Mouse (Mus musculus) limb, embryonic 14.5 days (tissue): ENCODE measurements around the gene Zfyve16. TPM values are rescaled to one million over a fixed set of nuclear protein-coding genes. Genes with fewer than 3 reads are reported as not detected.

Source experiments
- ATAC-seq: fragments of 200-750 bp; cut with Nextera tagmentation; 2 replicates; pipeline ENCODE4 v1.8.0; 2017; ENCODE audit warnings: low read depth, moderate number of reproducible peaks, moderate TSS enrichment; ENCODE audit not compliant: low FRiP score
- DNase-seq: peaks from one replicate; pipeline ENCODE4 v3.0.0-alpha.2; 2015; ENCODE audit warnings: low spot score
- H3K27ac ChIP-seq: fragments of 300-500 bp; sonication (generic); replicated peaks from 2 replicates; pipeline ENCODE4 v1.5.1; 2014; ENCODE audit warnings: low read depth, mild to moderate bottlenecking, low read length, moderate library complexity, mixed read lengths
- H3K27me3 ChIP-seq: fragments of 300-500 bp; sonication (generic); 2 replicates; pipeline ENCODE4 v1.6.1; 2014; ENCODE audit warnings: low read length, mixed read lengths; ENCODE audit not compliant: control insufficient read depth, insufficient read depth
- H3K36me3 ChIP-seq: fragments of 300-500 bp; sonication (generic); 2 replicates; pipeline ENCODE4 v1.6.1; 2014; ENCODE audit warnings: mild to moderate bottlenecking, low read length, moderate library complexity, mixed read lengths; ENCODE audit not compliant: control insufficient read depth, insufficient read depth
- H3K4me1 ChIP-seq: fragments of 300-500 bp; sonication (generic); 2 replicates; pipeline ENCODE4 v1.6.1; 2014; ENCODE audit warnings: antibody characterized with exemption, low read length, mixed read lengths; ENCODE audit not compliant: control insufficient read depth, insufficient read depth
- H3K4me2 ChIP-seq: fragments of 300-500 bp; sonication (generic); replicated peaks from 2 replicates; pipeline ENCODE4 v1.6.1; 2014; ENCODE audit warnings: low read depth, mild to moderate bottlenecking, low read length, moderate library complexity; ENCODE audit not compliant: severe bottlenecking
- H3K4me3 ChIP-seq: fragments of 300-500 bp; sonication (generic); replicated peaks from 2 replicates; pipeline ENCODE4 v1.5.1; 2014; ENCODE audit warnings: low read length
- H3K9ac ChIP-seq: fragments of 300-500 bp; sonication (generic); 2 replicates; pipeline ENCODE4 v1.6.1; 2014; ENCODE audit warnings: mild to moderate bottlenecking, low read depth, low read length, moderate library complexity; ENCODE audit not compliant: severe bottlenecking
- H3K9me3 ChIP-seq: fragments of 300-500 bp; sonication (generic); 2 replicates; pipeline ENCODE4 v1.6.1; 2016; ENCODE audit warnings: low read length; ENCODE audit not compliant: control insufficient read depth
- POLR2A ChIP-seq: fragments of 200-500 bp; IDR thresholded peaks from 2 replicates; pipeline ENCODE4 v1.8.0; 2012; ENCODE audit warnings: inconsistent platforms, mild to moderate bottlenecking, moderate library complexity, borderline replicate concordance; ENCODE audit not compliant: insufficient read depth, insufficient read length; ENCODE audit errors: extremely low read depth
- WGBS: fragments of 180-500 bp; shearing (Covaris S2); extraction: QIAGEN DNeasy Blood & Tissue Kit; methylation state at CpG from one replicate; pipeline ENCODE4 v1.1.7; 2014; 5-methylcytosine and 5-hydroxymethylcytosine counted together
- polyA plus RNA-seq, 2 experiments: library from polyadenylated mRNA; depleted of rRNA in 1 of 2; stranded (reverse) in 1 of 2; unstranded in 1 of 2; fragments of >200 nt; fragmentation: Nextera tagmentation in 1 of 2; extraction: Ambion mirVana in 1 of 2; gene quantifications; 2 replicates each; pipeline versions ENCODE4 v1.2.1 to v1.2.3; 2012 to 2014

The Zfyve16 gene
- polyA plus RNA-seq, 2 experiments, result 14.8 to 15.4 TPM

DNA sequence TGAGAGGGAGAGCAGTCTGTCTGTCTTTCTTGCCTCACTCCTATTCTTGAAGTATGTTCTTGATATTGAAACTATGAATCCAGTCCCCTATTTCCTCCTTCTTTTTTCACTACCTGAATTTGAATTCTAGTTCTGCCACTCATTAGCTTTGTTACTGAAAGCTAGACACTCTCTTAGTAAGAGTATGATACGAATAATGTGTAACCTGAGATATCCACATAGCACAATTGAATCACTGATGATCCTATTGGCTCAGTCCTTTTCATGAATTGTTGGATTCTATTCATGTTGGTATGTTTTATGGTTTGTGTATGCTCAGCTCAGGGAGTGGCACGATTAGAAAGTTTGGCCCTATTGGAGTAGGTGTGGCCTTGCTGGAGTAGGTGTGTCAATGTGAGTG is 1.5 kb upstream of the Zfyve16 start:
- Histone ChIP-seq H3K4me2 (no peak overlapping the region), H3K9me3 (no peaks in the 10 kb centered on the region), H3K27ac (no peak overlapping the region), H3K36me3 (no peaks in the 10 kb centered on the region), H3K9ac (no peak overlapping the region), H3K27me3 (no peaks in the 10 kb centered on the region), H3K4me1 (peaks cover 7% of the 10 kb centered on the region), H3K4me3 (no peak overlapping the region)
- TF ChIP-seq POLR2A, result no peak
- no peak for DNase-seq
- no peak for ATAC-seq
- WGBS, result 73% methylated on average over 2 of the region's 2 CpGs

DNA sequence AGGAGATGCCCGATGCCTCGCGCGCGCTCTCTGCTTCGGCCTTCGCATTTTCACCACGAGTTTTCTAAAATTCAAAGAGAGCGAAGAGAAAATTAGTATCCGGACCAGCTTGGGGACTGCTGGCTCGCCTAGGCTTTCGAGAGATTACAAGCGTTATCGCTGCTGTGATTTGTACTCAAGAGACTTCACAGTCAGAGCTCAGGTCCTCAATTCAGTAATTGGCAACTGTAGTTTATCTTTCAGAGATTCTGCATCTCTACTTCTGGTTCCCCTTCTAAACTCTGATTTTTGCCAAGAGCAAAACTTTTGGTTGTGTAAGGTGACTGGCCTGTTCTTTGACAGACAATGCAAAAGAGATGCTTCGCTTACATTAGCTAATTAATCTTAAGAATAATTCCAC is 569 bp upstream of the Zfyve16 start:
- ATAC-seq (no peak), DNase-seq (no peak)
- no peak for TF ChIP-seq POLR2A
- Histone ChIP-seq H3K27ac (peak overlapping the region; percentile 87), H3K4me3 (peak overlapping the region; percentile 75), H3K4me1 (peaks cover 7% of the 10 kb centered on the region), H3K9me3 (no peaks in the 10 kb centered on the region), H3K27me3 (no peaks in the 10 kb centered on the region), H3K9ac (peak overlapping the region; percentile 86), H3K4me2 (peak overlapping the region; percentile 56), H3K36me3 (no peaks in the 10 kb centered on the region)
- WGBS, result 5% methylated on average over 15 of the region's 15 CpGs

DNA sequence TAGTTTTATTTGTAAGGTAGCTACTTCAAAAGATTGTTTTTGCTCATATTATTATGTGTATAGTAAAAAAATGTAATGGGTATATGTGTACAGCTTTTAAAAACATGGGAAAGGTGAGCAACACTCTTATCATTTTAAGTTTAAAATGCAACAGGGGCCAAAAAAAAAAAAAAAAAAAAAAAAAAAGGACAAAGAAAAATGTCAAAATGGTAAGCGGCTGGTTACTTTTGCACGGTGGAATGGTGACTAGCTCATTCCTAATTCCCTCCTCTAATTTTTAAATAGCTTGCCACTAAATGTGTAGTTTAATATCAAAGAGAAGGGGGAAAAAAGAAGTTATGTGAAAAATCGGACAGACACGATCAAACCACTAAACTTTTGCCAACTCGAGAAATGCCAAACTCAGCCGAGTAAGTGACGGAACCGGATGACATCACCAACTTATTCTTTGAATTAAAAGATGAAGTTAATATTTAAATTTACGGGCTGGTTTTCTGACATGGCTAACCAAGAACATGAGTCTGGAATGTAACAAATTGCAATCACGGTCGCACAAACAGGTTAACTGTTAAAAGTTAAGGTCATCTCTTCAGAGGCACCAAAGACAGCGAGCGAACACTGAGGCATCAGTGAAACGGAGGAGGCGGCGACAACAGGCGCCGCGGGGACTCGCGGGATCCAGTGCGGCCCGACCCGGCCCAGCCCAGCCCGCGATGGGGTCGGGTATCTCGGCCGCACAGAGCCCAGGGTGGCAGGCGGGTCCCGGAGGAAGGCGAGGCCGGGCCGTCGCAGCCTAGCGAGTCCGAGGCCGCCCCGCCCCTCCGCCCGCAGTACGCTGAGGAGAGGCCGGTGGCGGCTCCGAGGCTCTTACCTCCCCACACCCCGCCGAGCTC is 594 bp downstream of the Zfyve16 start:
- H3K9ac ChIP-seq, result peak overlapping the region; percentile 86
- H3K4me3 ChIP-seq, result peak overlapping the region; percentile 75
- DNase-seq, result peak; percentile 36
- peaks cover 7% of the 10 kb centered on the region for H3K4me1 ChIP-seq
- peak; percentile 88 for ATAC-seq
- H3K4me2 ChIP-seq, result peak overlapping the region; percentile 56
- 2% methylated on average over 42 of the region's 47 CpGs for WGBS
- no peak for TF ChIP-seq POLR2A
- no peaks in the 10 kb centered on the region for H3K9me3 ChIP-seq
- no peaks in the 10 kb centered on the region for H3K27me3 ChIP-seq
- no peaks in the 10 kb centered on the region for H3K36me3 ChIP-seq
- peak overlapping the region; percentile 87 for H3K27ac ChIP-seq

DNA sequence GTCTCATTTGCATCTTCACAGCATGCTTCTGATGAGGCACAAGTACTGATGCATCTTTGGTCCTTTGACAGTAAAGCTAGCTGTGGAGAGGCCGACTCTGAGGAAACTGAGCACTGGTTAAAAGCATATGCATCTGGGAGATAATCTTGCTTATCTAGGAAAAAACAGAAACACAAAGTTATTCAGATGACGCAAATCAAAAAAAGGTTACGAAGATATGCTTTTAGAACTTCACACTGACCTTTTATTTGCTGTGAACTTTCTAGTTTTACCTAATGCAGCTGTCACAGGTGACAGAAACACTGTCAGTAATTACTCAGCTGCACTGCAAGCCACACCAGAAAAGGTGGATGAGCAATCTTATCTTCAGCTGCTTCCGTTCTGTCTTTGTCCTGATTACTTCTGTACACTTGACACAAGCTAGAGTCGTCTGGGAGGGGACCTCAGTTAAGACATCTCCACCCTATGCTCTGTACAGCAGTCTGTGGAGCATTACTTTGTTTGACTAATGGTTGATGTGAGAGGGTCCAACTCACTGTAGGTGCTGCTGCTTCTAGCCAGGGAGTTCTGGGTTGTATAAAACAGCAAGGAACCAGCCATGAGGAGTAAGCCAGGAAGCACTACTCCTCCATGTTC is 7.4 kb downstream of the Zfyve16 start:
- ATAC-seq, result no peak
- Histone ChIP-seq H3K4me2 (no peak overlapping the region), H3K27me3 (no peaks in the 10 kb centered on the region), H3K27ac (no peak overlapping the region), H3K9ac (no peak overlapping the region), H3K9me3 (no peaks in the 10 kb centered on the region), H3K4me1 (no peaks in the 10 kb centered on the region), H3K4me3 (no peak overlapping the region), H3K36me3 (peaks cover 39% of the 10 kb centered on the region)
- WGBS, result 85% methylated on average over 5 of the region's 5 CpGs
- TF ChIP-seq POLR2A, result no peak
- DNase-seq, result no peak

DNA sequence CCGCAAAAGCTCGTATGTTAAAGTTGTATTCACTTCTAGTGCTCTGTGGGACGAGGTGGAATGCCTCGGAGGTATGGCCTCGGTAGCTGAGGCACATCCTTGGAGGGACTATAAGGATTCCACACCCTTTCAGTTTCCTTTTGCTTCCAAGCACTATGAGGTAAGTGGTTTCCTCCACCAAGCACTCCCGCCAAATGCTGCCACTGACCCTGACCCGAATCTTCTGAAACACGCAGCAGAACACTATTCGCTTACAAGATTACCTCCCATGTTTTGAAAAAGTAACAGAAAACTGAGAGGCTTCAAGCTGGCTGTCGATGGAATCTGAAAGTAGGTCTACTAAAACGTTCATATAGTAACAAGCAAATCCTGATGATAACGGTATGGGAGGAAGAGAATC is 25.8 kb downstream of the Zfyve16 start:
- no peak overlapping the region for H3K4me3 ChIP-seq
- DNase-seq (no peak), ATAC-seq (no peak)
- H3K36me3 ChIP-seq, result peaks cover 67% of the 10 kb centered on the region
- 82% methylated on average over 12 of the region's 12 CpGs for WGBS
- no peaks in the 10 kb centered on the region for H3K9me3 ChIP-seq
- H3K9ac ChIP-seq, result no peak overlapping the region
- TF ChIP-seq POLR2A, result no peak
- H3K4me1 ChIP-seq, result no peaks in the 10 kb centered on the region
- H3K4me2 ChIP-seq, result no peak overlapping the region
- no peak overlapping the region for H3K27ac ChIP-seq
- H3K27me3 ChIP-seq, result no peaks in the 10 kb centered on the region
